Mouse (Mus musculus): ENCODE results near the gene Vac14.
"Not testable (repeated sequence)": the region's sequence is repeated elsewhere in the genome, so short reads cannot be mapped to it uniquely, and the experiment has no call there.

Vac14 gene

DNA sequence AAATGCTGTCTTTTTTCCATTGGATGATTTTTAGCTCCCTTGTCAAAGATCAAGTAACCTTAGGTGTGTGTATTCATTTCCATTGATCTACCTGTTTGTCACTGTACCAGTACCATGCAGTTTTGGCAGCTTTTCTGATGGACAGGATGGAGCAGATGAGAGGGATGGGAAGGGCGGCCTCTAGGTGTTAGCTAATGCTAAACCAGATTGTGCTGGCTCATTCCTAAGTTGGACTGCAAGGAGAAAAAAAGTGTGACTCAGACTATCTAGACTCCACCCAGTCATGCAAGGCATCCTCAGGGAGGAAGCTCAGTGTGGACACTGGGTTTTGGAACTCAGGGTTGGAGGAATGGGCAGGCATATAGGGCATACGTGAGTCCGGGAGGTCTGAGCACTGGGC lies 30.2 kb downstream of the Vac14 start:
- DNase-seq (ENCODE audit: inconsistent ontology term) = no peak

DNA sequence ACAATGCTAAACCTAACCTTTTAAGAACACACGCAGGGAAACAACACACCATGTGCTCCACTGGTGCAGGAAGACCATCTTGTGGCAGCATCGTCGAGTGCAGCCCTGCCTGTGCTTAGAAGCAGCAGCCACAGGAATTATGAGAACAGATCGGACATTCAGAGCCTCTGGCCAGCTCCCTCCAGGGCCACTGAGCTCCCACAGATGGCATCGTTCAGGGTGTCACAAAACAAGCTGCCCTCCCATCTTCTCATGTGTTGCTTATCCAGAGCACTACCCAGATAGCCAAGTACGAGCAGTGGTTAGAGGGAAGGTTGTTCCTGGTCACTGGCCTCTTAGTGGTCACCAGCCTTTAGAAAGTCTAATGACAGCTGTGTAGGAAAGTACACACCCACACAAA lies 30.9 kb downstream of the Vac14 start:
- DNase-seq (ENCODE audit: inconsistent ontology term) = no peak

DNA sequence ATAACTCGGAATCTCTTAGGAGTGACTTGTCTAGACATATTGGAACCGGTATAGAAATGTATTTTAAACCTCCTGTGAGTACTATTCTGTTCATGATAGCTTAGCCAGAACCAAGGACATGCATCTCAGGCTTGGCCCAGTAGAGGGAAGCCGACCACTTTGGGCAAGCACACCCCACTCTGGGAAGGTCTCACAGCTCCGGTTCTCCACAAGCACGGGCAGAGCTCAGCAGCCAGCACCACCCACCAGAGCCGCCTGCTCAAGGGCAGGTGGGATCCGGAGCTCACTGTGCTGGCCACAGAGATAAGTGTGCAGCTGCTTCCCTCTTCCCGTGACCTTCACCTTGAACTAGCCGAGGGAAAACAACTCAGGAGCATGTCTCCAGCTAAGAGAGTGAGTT lies 32.5 kb downstream of the Vac14 start:
- no peak for DNase-seq (ENCODE audit: inconsistent ontology term)

DNA sequence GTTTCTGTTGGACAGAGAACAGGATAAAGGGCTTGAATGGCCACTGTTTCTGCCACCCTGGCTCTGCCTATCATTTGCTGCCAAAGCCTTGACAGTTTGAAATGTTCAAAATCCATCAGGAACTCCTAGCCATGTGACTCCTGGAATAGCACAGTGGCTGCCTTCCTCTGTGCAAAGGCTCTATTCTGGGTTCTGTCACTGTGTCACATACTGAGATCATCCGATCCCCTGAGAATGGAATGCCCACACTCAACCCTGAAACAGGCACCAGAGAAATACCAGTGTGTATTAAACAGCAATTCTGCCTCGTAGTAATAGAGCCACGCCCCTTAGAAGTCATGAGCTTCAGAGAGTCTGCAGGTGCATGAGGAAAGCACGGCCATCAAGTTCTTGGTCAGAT lies 33.5 kb downstream of the Vac14 start:
- DNase-seq (ENCODE audit: inconsistent ontology term) = no peak

DNA sequence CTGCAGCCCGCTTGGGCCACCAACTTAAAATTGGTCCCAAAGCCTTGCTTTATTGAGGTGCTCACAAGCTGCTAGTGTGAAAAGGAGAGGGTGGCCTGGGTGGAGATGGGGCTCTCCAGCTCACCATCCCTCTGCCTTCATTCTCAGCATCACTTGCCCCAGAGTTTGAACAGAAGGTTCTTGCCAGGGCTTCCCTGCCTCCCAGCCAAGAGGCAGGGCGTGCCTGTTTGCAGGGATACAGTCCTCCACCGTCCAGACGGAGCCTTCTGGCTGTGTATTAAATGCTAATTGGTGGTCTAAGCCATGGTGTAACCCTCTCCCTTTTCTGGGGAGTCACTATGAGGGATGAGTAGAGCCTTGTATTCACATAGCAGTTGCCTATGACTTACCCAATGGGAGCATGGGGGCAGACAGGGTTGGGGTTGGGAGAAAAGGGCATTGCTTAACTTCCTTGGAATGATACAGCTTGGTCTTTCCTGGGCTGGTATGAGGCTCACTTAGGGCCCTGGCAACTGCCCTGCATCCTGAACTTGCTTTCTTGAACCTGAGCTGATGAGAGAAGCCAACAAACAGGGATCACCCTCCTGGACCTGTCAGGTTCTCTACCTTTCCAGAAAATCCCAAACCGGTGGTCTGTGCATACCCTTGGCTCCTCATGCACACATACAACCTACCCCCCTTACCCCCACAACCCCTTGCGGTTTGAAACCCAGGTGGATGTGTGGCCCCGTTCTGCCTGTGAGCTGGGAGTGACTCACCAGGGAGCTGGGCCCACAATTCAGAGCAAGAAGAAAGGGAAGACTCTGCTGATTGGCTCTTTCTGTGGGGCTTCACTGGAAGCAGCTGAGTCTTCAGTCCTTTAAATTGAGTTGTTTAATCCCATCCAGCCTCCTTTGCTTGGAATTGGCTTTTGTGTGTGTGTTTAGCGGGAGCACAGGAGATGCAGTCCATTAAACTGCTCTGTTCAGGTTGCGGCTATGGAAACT lies 36.0 kb downstream of the Vac14 start:
- peak; percentile 38 for DNase-seq (ENCODE audit: inconsistent ontology term)

DNA sequence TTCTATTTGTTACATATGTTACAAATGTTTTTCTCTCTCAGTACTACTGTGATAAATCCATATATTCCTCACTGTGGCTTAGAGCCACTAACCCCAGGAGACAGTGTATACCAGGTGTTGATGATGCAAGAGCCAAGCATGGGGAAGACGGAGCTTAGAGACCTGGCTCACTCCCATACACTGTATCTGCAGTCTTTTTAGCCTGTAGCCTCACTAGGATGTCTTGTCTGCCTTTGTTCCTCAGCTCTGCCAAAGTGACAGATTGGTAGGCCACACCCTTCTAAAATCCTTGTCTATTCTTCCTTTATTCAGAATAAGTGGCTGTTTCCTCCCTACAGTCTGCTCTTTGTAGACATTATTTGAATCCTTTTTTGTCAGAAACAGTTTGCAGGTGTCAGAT lies 37.4 kb downstream of the Vac14 start:
- DNase-seq (ENCODE audit: inconsistent ontology term) = no peak

DNA sequence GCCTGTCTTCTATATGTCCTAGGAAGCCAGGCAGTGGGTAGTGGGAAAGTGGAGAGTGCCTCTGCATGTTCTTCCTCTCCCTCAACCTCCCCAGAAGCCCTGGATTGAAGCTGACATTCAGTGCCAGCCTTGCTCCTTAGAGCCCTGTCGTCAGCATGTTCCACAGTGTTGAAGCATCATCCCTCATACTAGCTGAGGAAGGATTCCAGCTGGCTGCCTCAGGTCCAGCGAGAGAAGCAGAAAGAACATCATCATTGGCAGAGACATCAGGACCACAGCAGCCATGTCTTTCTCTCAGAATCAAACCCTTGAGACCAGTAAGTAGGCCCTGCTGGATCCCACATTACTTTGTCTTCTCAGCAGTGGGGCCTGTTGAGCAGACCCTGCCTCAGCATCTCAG lies 39.3 kb downstream of the Vac14 start:
- no peak for DNase-seq (ENCODE audit: inconsistent ontology term)

DNA sequence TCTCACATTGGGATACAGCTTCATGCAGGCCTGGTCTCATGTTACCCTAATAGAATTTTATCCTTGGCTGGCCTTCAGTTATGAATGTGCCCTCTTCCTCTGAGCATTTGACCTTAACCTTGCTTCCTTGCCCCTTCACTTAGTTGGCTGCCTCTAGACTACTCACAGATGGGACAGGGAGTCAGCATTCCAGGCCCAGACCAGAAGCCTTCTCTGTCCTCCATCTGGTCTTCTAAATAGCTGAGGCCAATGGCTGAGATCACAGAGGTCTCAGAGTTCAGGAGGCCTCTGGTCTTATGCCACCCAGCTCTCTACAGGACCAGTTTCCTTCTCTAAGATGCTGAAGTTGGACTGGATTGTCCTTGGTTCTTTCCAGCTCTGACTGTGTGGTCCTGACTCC lies 41.7 kb downstream of the Vac14 start:
- no peak for DNase-seq (ENCODE audit: inconsistent ontology term)

DNA sequence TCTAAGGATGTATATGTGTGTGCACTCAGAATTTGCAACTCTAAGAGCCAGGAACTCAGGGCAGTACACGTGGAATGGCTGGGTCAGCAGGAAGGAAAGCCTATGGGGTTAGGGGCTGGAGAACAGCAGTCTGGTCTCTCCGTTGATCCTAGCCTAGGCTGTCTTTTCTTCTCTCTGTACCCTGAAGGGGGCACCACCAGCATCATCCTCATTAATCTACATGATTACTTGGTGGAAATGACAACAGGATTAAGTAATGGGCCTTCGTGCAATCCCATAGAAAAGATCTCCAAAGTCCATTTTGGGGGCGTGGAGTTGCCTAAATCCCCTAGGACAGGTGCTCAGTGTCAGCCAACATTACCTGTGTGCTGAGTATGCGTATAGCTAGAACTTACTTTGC lies 44.2 kb downstream of the Vac14 start:
- DNase-seq (ENCODE audit: inconsistent ontology term) = peak; percentile 24

DNA sequence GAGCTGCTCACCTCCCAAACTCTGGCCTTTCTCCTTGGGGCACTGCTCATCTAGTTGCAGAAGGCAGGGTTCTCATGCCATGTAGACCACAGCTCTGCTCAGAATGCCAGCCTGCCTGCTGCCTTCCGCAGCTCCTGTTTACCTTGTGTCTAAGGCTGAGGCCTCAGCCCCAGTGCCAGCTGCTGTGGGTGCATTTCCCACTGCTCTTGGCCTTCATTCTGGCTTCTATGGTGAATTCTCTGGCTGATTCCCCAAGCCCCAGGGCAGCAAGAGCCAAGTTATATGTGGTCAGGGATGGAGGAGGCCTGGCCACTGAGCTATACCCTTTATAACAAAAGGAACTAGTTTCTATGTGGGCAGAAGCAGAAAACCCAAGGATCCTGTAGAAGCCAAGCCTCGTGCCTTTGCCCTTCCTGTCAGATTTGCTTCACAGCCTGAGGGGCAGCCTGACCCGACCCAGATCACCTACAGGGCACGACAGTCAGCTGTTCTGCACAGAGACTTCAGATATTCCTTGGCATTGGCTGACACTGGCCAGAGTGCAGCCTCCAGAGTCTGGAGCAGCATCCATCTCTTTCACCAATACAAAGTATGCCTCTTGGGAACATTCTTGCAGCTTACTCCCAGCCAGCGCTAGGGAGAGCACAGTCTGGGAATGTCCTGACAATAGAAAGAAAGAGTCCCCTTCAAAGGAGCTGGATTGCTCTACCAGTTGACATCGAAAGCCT lies 44.8 kb downstream of the Vac14 start:
- DNase-seq (ENCODE audit: inconsistent ontology term) = peak; percentile 85

DNA sequence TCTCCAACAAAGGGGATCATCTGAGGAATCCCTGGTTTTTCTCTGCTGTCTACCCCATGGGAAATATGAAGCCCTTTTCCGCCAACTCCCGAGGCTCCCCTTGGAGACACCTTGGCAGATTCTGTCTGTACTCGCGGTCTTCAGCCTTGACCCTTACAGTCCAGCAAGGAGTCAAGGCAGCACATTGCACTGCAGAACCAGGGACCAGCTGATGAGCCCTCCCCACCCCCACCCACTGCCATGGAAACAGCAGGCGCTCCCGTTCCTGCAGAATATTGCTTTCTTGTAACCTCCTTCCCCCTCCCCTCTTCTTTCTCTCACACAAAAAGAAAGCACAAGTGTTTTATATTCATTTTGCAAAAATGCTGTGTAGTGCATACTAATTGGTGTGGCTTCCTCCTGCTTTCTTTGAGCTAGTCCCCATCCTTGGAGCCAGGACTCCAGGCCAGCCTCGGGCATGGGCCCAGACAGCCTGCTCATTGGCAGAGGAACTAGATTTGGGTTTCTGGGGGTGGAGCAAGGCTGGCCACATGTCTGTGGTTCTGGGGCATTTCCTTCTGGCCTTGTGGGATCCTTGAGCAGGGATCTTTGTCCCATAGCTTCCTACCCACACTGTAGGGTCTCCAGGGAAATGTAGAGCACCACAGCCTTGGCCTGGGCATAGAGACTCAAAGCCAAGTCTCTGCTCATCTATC lies 46.0 kb downstream of the Vac14 start:
- DNase-seq (ENCODE audit: inconsistent ontology term) = peak; percentile 80

DNA sequence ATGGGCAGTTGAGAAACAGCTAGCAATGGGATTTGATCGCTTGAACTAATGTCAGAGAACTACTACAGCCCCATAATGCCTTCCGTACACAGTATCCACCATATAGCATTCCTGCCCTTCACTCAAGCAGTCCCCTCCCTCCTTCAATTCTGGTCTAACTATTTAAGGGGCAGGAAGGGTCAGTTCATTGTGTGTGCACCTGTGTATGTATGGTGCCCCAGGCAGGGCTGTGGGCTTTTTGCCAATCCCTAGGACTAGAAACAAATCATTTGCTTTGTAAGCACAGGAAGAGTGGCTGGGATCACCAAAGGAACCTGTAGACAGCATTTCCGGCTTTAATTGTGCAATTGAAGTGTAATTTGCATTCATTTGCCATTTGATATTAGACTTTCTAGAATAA lies 46.6 kb downstream of the Vac14 start:
- no peak for DNase-seq (ENCODE audit: inconsistent ontology term)

DNA sequence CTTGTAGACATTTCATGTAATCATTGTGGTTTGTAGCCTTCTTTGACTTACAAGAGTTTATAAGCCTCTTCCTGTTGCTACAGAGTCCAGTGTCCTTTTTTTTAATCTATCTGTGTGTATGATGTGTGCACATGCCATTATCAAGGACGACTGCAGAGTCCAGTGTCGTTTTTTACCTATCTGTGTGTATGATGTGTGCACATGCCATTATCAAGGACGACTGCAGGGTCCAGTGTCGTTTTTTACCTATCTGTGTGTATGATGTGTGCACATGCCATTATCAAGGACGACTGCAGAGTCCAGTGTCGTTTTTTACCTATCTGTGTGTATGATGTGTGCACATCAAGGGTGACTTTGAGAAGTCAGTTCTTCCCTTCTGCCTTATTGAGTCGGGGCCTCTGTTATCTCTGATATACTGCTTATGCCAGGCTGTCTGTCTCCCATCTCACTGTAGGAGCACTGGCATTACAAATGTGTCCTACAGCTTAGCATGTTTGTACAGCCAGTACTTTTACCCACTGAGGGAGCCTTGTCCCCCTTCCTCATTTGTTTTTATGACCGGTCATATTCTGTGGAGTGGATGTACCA lies 49.3 kb downstream of the Vac14 start:
- not testable (repeated sequence) for DNase-seq (ENCODE audit: inconsistent ontology term)

DNA sequence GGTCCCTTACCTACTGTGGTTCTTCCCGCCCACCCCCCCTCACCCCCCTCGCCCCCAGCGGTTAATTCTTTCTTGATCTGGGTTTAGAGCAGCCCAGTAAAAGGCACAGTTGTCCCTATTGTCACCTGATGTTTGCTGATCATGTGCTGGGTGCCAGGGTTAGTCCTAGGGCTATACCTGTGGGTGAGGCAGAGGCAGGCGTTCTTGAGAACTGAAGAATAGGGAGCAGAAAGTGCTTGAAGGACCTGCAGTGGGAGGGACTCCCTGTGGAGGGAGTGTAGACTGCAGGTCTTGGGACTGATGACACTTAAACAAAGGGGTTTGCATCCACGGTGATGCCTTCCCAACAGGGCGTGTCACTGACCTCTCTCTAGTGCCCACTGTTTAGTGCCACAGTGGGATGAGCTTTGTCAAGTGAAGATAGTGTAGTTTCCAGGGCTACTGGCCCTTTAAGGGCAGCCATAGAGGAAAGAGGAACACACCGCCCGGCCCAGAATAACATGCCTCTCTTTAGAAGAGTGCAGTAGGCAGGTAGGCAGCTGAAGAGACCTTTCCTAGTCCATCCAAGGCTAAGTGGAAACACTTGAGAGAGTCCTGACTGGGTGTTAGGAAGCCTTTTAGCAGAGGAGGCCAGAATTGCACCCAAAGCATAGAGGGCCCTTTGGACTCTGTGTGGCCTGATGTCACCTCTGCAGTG lies 51.7 kb downstream of the Vac14 start:
- DNase-seq (ENCODE audit: inconsistent ontology term) = no peak

DNA sequence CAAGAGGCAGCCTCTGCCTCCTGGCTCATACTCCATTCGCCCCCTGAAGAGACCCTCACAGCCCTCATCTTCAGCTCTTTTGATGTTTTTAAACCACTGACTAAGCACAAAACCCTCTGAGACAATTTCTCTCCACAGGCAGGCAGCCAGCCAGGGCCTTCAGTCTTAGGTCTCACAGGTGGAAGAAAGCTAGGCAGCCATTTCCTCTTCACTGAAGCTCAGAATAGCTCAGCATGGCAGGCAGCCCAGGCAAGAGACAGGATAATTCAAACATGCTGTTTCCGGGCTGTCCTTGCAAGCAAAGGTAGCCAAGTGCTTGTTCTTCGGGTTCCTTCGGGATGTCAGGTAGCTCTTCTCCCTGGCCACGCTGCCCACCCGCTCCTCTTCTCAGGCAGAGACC lies 52.9 kb downstream of the Vac14 start:
- no peak for DNase-seq (ENCODE audit: inconsistent ontology term)

DNA sequence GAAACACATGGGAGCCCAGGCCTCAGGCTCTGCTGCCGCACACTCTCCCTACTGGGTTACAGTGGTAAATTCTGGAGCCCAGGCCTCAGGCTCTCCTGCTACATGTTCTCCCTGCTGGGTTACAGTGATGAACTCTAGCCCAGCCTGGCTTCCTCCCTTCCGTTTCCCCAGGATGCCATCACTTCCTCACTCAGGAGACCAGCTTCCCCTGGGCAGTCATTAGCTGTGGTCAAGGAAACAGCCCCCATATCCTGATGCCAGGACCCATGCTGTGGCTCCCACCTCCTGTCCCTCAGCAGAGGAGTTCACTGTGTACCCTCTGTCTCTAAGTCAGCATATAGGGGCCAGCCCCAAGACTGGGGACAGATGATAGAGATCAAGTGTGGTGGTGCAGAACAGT lies 53.7 kb downstream of the Vac14 start:
- DNase-seq (ENCODE audit: inconsistent ontology term) = no peak

DNA sequence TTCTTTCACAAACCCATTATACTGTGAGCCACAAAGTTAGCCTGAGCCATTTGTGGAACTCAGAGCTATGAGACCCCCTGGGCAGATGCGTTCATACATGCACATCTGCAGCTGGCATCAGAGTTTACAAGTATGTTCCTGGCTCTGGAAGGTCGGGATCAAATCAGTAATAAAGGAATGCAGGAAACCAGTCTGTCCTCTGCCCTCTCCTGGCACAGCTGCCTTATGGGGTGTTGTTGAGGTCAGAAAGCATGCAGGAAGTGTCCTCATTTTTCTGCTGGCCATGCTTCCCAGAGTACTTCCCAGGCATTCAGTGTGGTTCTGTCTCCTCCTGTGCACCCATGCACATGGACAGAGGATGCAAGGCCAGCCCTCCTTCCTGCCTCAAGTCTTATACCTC lies 54.8 kb downstream of the Vac14 start:
- DNase-seq (ENCODE audit: inconsistent ontology term) = peak; percentile 14

DNA sequence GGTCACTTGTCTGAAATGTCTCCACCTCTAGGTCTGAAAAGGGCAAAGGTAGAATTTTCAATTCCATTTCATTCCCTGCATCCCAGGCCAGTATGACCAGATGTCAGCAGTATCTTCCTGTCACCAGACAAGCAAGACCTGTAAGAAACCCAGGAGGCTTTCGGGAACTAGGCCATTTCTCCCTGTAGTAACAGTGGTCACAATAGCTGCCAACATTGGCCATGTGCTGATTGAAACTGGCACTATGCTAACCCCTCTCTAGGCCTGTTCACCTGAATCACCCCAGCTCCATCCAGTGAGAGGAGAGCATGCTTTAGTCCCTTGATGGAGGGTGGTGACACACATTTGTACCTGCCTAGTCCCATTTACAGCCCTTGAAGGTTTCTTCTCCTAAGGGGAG lies 56.2 kb downstream of the Vac14 start:
- no peak for DNase-seq (ENCODE audit: inconsistent ontology term)

DNA sequence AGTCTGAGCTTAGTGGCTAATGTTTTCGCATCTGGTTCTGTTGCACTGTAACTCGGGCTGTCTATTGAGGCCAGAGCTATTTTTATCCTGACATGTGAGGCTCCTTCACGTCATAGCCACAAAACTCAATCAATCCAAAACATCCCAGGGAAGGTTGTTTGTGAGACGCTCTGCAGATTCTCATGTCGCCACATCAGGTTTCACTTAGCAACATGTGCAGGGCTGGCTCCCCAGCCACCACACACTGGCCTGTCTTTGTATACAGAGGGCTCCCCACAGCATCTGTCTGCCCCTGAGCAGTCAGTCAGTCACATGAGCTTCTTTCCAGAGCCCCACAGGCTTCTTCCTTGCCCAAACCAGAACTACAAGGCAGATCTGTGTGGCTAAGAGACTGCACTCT lies 58.3 kb downstream of the Vac14 start:
- no peak for DNase-seq (ENCODE audit: inconsistent ontology term)

DNA sequence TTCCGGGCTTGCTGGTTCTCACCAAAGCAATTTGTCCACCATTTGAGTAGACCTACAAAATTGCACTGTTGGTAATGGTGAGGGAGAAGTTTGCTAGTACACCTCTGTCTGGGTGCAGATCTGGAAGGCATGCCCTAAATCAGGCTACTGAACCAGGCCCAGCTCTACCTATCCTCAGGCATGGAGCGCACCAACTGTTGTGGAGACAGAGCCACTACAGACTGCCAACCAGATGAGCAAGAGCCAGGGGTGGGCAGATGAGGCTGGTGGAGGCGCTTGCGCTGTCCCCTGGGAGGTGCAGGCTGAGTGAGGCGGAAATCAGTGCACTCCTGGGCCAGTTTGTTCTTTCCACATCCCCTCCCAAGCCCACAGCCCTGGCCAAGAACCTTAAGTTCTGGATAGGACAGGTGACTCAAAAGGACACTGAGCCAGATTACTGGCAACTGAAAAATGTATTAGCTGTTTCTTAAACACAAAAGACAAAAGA lies 58.8 kb downstream of the Vac14 start:
- no peak for DNase-seq (ENCODE audit: inconsistent ontology term)

DNA sequence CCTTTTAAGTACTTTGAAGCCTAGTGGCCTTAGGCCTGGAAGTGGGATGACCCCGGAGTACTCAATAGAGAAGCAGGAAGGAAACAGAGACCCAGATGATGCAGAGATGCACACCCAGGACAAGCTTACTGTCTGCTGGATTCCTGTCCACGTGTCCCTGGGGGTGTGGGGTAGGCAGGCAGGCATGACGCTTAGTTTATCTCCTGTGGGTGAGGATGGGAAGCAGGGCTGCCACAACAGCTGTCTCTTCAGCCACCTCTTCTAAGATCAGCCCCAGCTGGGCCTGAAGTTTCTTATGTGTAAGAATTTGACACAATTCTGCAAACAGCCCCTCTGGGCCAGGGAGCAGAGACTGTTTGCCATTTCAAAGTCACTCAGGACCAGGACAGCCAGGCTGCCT lies 60.6 kb downstream of the Vac14 start:
- no peak for DNase-seq (ENCODE audit: inconsistent ontology term)
